Mouse (Mus musculus) heart, postnatal 0 days (tissue): Measurements from ENCODE around the gene Tgm5.

Experiments
- CTCF ChIP-seq: IDR thresholded peaks from 2 replicates; pipeline ENCODE4 v1.5.1; 2016; ENCODE audit warnings: antibody characterized with exemption, control low read depth, low read depth
- EP300 ChIP-seq: IDR thresholded peaks from 2 replicates; pipeline ENCODE4 v1.6.1; 2016; ENCODE audit warnings: antibody characterized with exemption, low read depth

DNA sequence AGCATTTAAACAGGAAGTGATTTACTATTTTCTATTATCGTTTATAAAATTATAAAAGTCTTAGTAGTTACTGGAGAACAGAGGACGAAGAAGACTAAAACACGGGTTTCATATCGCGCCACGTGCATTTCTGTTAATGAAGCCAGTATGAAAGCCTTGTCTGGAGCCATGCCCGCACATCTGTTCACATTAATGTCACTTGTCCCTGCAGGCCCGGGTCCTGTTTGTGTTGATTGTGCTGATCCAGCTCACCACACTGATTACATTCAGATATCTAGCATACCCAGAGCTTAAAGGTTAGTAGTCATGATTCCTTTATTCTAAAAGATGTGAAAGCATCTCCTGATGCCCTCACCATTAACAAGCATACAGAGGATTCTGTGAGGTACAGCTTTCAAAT is 86.8 kb downstream of the Tgm5 start:
- TF ChIP-seq CTCF = no peak
- no peak for TF ChIP-seq EP300
